Mouse (Mus musculus) CD4-positive naive resting alpha-beta T cell, adult 57 days (primary cell): ENCODE results near the gene Col6a3. TPM values are rescaled to one million over a fixed set of nuclear protein-coding genes. Genes with fewer than 3 reads are reported as not detected.

ENCODE experiments used
- total RNA-seq: library from RNA; stranded (reverse); gene quantifications from one replicate; pipeline ENCODE4 v1.2.4, GENCODE M21; 2023

Col6a3 gene
- total RNA-seq: 0.35 TPM

GRCm38 (mm10) chr1:90843836-90844235 is at the start of gene Col6a3:
TSS of gene Col6a3 (minus strand) at chr1:90843971.

Other genes starting within 250 kb of the Col6a3 start
- gene Cops8, start 241.0 kb downstream of the Col6a3 start, total RNA-seq: 125 TPM
- gene Mlph, start 71.1 kb upstream of the Col6a3 start, total RNA-seq: not detected
- not detected for gene Prlh, start 109.1 kb upstream of the Col6a3 start, total RNA-seq
- not detected for gene Rab17, start 125.7 kb upstream of the Col6a3 start, total RNA-seq
- gene Lrrfip1, start 154.8 kb upstream of the Col6a3 start, total RNA-seq: 235 TPM